Mouse (Mus musculus) lung, adult 18-20 months (tissue): ENCODE results near the gene Tmem117.
A peak's percentile ranks its signal among the peaks of the same experiment; 100 is the strongest.

ENCODE experiments used
- DNase-seq, 2 experiments: peaks; one replicate each; pipeline ENCODE4 v3.0.0; 2022; ENCODE audit warnings: mixed read lengths in 2 of 2

Gene Tmem117

GRCm38 (mm10) chr15:95047486-95047885, 418.5 kb downstream of the Tmem117 start:
- no peak for DNase-seq

DNA sequence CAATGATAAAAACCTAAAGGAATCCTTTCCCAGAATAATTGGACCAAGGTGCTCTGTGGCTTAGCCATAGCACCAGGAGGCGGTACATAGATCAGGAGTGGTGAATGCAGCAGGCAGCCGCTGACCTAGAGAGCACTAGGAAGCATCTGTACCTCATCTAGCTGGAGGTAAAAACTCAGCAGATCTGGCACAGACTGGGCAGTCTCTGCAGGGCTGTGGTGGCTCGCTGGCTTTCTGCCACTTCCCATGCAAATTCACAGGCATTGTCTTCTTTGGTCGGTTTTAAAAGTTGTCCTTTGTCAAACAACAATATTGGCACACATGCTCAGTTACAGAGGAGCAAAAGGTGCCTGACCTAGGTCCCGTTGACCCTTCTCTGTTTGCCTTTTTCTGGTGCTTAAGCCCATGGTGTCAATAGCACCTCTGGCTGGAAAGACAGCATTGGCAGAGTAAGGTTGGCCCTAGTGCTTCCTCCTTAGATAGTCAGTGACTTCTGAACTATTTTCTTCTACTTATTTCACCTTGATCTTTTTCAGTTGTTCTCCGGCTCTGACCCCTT, 420.2 kb downstream of the Tmem117 start:
- no peak for DNase-seq

DNA sequence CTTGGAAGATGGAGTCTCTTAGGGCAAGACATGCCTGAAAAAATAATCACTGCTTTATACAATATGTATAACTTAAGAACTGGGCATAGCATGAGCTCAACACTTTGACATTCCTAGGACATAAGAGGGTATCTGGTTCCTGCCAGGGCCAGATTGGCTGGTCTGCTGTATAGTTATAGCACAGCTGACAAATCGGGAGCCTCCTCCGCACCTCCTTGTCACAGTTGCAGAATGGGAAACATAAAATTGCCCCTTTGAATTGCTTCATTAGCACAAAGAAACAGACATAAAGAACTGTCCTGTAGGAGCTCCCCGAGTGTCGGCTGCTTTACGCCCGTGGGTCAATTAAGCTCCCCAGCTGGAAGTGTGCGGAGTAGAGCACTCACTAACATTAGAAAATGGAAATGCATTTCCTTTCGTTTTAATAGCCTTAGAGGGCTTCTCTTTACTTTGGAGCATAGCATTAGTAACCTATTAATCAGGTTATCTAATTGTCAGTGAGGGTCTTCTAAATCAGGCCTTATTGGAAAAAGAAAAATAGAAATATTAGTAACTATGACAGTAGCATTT, 426.1 kb downstream of the Tmem117 start:
- no peak for DNase-seq

DNA sequence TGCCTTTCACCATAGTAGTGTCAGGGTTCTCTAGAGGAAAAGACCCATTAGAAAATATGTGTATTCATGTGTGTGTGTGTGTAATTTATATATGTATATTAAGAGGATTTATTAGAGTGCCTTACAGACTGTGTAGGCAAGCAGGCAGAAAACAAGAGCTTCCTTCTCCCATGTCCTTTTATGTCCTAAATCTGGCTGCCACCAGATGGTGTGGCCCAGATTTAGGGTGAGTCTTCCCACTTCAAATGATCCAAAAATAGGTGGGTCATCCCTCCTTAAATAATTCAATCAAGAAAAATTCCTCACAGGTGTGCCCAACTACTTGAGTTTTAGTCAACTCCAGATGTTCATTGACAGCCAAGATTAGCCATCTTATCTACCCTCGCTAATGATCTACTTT, 439.0 kb downstream of the Tmem117 start:
- DNase-seq: no peak

- no peak for DNase-seq
Observed at GRCm38 (mm10) chr15:95068799-95069198, 439.8 kb downstream of the Tmem117 start.

DNA sequence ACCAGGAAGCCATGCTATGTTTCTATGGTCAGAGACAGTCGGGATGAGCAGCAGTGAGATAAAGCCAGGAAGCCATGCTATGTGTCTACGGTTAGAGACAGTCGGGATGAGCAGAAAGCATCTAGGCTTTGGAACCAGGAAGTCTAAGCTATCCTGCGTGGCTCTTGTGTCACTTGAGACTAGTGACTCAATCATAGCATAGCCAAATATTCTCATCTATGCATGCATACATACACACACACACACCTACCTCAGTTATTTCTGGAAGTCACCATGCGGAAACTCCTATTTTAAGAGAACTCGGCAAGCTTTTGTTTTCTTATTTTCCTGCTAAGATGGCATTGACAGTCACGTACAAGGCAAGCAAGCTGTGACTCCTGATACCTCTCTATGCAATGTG, 441.8 kb downstream of the Tmem117 start:
- no peak for DNase-seq

- DNase-seq: no peak
Observed at GRCm38 (mm10) chr15:95075356-95075755, 446.3 kb downstream of the Tmem117 start.

DNA sequence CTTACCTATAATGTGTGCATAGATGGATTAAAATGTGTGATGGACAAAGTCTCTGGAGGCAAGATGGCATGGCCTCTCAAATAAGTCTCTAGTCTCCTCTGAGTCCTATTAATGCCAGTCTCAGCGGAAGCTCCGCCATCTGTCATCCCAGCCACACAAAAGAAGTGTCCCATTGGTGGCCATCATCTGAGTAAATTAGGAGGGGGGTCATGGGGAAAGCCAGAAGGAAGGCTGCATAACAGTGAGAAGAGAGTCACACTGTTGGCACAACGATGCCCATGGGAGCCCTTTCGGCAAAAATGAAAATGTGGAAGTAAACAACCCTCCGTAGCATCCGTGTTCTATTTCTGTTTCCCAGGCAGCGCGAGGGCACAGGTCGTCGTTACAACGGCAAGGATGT, 452.6 kb downstream of the Tmem117 start:
- no peak for DNase-seq

DNA sequence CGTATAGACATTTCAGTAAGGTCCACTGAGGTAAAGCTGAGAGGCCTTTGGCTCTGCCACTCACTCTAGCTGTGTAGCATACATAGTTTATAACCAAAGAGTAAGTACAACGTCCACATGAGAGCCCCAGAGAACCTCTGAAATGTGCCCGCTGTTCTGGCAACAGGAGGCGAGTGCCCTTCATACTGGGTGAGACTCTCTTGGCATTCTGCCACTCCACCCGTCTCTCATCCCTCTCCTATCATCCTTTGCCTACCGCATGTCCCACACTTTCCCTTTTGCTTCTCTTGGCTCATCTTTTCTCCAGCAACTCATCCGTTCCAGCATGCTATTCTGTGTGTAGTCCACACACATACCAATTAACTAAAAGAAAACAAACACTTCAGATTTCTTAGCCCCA, 456.9 kb downstream of the Tmem117 start:
- DNase-seq: no peak

DNA sequence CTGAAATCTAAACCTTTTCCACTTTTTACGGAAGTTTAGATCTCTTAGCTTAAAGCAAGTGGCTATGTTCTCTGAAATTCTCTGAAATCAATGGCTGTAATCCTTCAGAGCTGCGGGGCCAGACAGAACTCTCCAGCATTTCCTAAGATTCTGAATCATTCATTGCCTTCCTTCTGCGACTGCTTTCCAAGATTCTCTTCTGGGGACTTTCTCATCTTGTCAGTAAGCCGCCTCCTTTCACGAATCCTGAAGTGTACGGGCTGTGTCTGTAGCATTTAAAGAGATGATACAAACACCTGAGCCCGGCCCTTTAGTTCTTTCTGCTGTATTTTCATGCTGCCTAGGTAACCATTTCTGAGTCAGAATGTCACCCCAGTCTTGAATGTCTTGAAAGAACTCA, 471.1 kb downstream of the Tmem117 start:
- DNase-seq: no peak

DNA sequence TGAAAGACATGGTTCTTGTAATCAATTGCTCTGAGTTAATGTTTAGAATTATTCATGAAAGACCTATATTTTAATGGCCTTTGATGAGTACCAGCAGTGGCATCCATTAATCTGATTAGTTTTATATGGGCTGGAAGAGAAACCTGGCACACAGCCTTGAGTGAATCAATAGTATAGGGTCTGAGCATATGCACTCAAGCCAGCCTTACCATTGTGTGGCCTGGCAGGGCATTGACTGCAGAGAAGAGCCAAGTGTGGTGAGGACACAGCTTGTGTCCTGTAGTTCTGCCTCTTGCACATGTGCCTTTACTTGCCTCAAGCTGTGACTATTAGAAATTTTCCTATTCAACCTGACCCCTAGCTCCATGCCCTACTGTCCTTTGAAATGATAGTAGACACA, 472.5 kb downstream of the Tmem117 start:
- DNase-seq: no peak

DNA sequence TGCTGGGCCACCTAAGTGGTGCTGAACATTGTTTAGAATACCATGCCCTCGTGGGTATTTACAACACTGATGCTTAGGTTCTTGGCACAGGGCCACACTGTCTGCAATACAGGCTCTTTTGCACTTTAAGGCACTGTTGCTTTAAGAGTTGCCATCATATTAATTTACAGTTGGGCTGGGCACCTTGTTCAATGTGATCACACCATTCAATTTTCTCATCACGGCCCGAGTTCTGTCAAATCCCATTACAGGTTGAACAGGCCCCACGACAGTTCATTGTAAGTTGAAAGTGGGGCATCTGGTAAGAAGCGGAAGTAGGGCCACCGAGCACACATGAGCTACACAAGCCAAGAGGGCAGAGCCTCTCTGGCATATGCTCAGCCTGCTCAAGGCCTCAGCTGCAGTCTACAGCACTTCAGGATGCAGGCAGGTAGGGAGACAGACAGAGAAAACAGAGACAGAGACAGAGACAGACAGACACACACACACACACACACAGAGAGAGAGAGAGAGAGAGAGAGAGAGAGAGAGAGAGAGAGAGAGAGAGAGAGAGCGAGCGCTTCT, 478.3 kb downstream of the Tmem117 start:
- no peak for DNase-seq

GRCm38 (mm10) chr15:95108626-95109025, 479.6 kb downstream of the Tmem117 start:
- no peak for DNase-seq

GRCm38 (mm10) chr15:95131401-95131800, 502.4 kb downstream of the Tmem117 start:
- DNase-seq: no peak

- DNase-seq: no peak
Observed at GRCm38 (mm10) chr15:95135926-95136609, 507.0 kb downstream of the Tmem117 start.

DNA sequence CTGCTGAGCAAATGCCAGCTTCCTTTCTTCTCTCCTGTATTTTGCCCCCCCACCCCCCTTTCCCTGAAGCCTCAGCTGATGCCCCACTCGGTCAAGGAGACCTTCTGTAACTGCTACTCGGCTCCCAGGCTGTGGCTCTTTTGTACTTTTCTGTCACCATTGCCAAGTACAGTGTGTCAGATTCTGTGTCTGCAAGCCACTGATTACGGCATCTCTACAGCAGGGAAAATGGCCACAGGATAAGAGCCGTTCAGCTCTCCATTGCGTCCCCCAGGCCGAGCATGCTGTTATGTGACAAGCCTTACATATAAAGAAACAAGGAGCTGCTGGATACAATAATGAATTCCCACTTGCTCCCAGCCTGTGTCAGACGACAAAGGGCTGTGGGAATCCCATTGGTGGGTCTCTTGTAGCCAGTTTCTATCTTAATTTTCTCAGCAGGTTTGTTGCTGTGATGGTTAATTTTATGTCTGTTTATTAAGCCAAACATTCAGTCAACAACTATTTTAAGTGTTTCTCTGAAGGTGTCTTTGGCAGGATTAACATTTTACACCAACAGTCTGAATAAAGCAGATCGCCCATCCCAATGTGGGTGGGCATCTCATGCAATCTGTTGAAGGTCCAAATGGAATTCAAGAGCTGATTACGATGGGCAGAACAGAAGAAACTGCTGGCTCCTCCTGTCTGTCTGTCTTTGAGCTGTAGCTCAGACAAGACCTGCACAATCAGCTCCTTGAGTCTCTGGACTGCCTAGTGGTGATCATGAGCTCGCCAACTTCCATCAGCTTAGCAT, 508.2 kb downstream of the Tmem117 start:
- no peak for DNase-seq

- no peak for DNase-seq
Observed at GRCm38 (mm10) chr15:95138709-95139409, 509.8 kb downstream of the Tmem117 start.

GRCm38 (mm10) chr15:95144131-95144530, 515.1 kb downstream of the Tmem117 start:
- DNase-seq: peak in 1 of 2 experiments; percentile 1

DNA sequence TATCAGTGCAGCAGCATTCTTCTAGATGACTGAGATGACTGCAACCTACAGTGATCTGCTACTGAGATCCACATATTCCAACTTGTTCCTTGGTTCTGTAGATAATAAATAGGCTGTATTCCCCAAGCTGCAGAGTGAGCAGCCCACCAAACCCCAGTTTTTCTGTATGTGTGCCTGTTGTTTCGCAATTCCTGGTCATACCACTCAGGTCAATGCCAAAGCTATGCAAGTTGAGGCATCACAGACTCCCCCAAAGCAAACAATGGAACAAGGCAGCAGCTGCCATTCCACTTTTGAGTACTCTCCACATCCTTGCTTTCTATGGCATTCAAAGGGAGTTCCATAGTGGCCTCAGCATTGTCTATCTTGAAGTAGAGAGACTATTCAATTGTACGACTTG, 516.1 kb downstream of the Tmem117 start:
- DNase-seq: no peak
